Mouse (Mus musculus): Measurements from ENCODE around the gene Foxf1.

Gene Foxf1

GRCm38 (mm10) chr8:121115136-121115535, 30.9 kb downstream of the Foxf1 start:
- DNase-seq (ENCODE audit: low spot score in 2 of 2): no peak

GRCm38 (mm10) chr8:121115948-121116347, 31.8 kb downstream of the Foxf1 start, which contains the start of gene Foxc2:
Foxc2 (plus strand) TSS chr8:121116171.
- DNase-seq (ENCODE audit: low spot score in 2 of 2): peak; percentile 25 to 48

DNA sequence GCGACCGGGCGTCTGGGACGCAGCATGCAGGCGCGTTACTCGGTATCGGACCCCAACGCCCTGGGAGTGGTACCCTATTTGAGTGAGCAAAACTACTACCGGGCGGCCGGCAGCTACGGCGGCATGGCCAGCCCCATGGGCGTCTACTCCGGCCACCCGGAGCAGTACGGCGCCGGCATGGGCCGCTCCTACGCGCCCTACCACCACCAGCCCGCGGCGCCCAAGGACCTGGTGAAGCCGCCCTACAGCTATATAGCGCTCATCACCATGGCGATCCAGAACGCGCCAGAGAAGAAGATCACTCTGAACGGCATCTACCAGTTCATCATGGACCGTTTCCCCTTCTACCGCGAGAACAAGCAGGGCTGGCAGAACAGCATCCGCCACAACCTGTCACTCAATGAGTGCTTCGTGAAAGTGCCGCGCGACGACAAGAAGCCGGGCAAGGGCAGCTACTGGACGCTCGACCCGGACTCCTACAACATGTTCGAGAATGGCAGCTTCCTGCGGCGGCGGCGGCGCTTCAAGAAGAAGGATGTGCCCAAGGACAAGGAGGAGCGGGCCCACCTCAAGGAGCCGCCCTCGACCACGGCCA, 32.5 kb downstream of the Foxf1 start:
- no peak for DNase-seq (ENCODE audit: low spot score in 2 of 2)

DNA sequence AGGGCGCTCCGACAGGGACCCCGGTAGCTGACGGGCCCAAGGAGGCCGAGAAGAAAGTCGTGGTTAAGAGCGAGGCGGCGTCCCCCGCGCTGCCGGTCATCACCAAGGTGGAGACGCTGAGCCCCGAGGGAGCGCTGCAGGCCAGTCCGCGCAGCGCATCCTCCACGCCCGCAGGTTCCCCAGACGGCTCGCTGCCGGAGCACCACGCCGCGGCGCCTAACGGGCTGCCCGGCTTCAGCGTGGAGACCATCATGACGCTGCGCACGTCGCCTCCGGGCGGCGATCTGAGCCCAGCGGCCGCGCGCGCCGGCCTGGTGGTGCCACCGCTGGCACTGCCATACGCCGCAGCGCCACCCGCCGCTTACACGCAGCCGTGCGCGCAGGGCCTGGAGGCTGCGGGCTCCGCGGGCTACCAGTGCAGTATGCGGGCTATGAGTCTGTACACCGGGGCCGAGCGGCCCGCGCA, 33.0 kb downstream of the Foxf1 start:
- DNase-seq (ENCODE audit: low spot score in 2 of 2): no peak

DNA sequence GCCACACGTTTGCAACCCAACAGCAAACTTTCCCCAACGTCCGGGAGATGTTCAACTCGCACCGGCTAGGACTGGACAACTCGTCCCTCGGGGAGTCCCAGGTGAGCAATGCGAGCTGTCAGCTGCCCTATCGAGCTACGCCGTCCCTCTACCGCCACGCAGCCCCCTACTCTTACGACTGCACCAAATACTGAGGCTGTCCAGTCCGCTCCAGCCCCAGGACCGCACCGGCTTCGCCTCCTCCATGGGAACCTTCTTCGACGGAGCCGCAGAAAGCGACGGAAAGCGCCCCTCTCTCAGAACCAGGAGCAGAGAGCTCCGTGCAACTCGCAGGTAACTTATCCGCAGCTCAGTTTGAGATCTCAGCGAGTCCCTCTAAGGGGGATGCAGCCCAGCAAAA, 33.7 kb downstream of the Foxf1 start:
- DNase-seq (ENCODE audit: low spot score in 2 of 2): no peak

- no peak for DNase-seq (ENCODE audit: low spot score in 2 of 2)
Measured at GRCm38 (mm10) chr8:121118634-121119420, 34.6 kb downstream of the Foxf1 start.

DNA sequence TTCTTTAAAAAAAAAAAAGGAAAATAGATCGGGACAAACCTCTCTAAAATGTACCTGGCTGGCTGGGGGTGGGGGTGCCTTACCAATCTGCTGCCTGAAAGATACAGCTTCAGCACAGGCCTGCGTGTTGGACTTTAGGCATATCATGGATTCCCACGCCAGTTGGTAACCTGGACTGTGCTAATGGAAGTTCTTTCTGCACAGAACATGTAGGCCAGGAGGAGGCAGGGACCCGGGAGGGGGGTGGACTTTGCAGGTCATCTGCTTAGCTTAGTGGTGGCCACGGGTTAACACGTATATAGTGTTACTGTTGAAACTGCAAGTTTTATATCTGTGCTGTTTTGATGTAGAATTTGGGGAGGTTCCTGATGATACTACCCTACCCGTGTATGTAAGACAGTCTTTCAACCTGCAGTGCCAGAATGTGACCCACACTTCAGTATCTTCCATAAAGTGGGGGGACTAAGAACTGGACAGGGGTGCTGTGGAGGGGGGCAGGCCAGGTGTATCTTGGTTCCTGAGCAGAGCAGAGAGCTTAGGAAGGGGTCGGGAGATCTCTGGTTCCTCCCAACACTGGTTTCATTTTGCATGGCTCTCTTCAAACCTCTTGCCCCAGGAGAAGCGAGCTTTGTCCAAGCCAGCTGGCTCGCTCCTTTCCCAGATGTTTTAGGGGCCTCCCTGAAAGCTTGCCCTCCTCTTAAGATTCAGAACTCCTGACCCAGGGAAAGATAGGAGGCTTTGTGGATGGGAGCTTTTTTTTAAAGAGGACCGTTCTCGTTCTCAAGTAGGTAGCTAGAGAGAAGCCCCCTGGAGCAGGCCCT, 35.7 kb downstream of the Foxf1 start:
- DNase-seq (ENCODE audit: low spot score in 2 of 2): no peak

DNA sequence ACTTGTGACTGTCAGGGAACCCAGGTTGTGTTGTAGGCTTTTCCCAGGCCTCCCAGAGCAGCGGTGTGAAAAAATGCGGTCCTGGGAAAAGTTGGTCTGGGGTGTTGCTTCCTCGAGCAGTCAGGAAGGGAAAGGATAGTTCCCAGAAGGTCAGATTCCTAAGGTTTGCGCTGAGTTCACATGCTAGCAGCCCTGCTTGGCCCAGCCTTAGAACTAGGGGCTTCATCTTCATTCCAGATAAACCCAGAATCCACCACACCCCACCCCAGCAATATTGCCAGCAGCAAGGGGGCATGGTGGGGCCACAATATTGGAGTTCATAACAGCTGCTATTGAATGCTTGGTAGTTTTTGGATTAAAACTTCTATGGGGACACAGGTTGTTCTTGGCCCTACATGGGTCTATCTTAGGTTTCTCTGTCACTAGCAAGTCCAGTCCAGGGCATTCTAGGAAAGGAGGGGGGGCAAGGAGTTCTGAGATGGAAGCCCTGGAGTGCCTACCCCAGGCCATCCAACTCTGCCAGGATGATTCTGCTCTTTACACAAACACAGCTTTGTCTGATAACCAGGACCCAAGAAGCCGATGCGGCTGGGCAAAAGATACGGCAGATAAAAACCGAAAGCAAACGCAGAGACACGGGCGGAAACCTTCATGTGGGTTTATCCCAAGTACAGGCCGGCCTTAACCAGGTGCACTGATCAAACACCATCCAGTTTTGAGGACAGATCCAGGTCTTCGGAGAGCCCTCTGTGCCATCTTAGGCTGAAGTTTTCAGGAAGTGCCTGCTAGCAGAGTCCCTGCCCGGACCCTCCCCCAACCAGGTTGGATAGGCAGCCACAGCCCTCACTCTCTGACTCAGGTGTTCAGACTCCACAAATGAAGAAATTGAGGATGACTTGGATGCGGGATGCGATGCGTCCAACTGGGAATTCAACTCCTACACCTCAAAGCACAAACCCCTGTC, 36.6 kb downstream of the Foxf1 start:
- DNase-seq (ENCODE audit: low spot score in 2 of 2): no peak

- DNase-seq (ENCODE audit: low spot score in 2 of 2): no peak
Measured at GRCm38 (mm10) chr8:121121704-121122103, 37.5 kb downstream of the Foxf1 start.

GRCm38 (mm10) chr8:121122368-121122767, 38.2 kb downstream of the Foxf1 start:
- DNase-seq (ENCODE audit: low spot score in 2 of 2): no peak

DNA sequence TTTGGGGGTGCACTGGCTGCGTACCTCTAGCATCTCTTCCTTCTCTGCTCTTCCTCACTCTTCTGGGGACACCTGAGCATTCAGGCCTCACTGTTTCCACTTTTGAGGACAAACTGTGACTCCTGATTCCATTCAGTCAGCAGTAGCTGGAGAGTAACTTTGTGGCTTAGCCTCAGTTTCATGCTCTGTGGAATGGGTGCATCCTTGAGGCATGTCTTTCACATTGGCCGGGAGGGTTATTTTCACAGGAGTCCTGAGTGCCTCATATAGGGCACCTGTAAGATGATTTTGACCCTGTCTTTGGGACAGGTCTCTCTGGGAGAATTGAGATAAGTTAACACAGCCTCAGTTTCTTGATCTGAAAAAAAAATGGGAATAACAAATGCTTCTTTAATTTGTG, 38.9 kb downstream of the Foxf1 start:
- no peak for DNase-seq (ENCODE audit: low spot score in 2 of 2)

DNA sequence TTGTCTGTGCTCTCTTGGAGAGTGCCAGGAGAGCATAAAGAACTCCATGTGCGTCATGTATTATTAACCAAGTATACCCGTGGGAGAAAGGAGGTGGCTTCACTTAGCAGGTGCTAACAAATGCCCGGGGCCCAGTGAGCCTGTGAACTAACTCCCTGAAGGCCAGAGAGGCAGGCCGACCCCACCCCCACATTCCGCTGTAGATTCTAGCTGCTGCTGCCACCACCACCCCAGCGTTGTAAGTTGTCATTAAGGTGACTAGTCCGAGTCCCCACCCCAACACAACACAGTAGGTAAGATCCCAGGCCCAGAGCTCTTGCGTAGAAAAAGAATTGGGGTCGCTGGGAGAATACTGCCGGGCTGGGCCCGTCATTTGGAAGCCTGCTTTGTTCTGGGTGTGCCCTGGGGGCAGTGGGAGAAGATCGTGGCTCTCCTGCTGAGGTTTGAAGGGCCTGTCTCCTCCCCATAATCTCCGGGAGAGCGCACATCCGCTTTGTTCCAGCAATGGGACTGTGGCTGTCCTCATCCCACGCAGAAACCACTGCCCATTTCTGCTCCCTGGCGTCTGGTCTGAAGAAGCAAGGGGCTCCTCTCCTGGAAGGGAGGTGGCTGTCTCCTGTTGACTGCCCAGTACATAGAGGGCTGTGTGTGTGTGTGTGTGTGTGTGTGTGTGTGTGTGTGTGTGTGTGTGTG, 40.5 kb downstream of the Foxf1 start:
- DNase-seq (ENCODE audit: low spot score in 2 of 2): no peak

- no peak for DNase-seq (ENCODE audit: low spot score in 2 of 2)
Measured at GRCm38 (mm10) chr8:121125311-121125876, 41.2 kb downstream of the Foxf1 start.

GRCm38 (mm10) chr8:121126191-121126590, 42.0 kb downstream of the Foxf1 start:
- DNase-seq (ENCODE audit: low spot score in 2 of 2): no peak

DNA sequence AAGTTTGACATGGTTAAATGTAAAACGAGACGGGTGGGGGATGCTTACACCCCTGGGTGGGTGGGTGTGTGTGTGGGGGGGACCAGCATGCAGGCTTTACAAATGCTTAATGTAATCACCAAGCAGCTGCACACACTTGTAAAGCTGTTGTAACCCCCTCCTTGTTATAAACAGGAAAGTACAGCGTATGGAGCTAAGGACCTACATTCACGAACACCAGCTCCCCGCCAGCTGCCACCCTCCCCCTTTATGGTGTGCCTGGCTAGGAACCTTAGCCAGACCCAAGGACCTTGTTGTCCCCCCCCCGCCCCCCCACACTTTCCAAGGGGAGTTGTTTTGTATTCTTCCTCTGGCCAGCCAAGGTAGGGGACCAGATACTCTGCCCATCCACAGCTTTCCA, 42.5 kb downstream of the Foxf1 start:
- DNase-seq (ENCODE audit: low spot score in 2 of 2): no peak

DNA sequence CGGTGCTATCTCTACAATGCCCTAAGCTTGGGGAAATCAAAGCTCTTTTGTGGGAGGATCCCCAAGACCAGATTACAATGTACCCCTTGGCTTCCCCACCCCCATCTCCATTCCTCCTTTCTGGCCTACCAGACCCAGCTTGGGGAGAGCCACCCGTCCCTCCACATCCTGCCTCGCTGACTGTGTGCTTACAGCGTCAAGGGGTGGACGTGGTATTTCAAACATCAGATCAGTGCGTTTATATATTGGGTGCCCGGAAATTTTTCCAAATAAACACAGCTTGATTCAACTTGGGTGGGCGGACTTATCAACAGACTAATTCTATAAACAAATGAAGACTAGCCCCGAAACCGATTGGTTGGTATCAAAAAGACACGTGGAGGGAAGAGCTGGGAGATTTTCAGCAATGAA, 43.1 kb downstream of the Foxf1 start:
- DNase-seq (ENCODE audit: low spot score in 2 of 2): no peak

GRCm38 (mm10) chr8:121127756-121128375, 43.7 kb downstream of the Foxf1 start, which contains the start of gene Foxl1:
Foxl1 (plus strand) TSS chr8:121127940.
- DNase-seq (ENCODE audit: low spot score in 2 of 2): no peak

DNA sequence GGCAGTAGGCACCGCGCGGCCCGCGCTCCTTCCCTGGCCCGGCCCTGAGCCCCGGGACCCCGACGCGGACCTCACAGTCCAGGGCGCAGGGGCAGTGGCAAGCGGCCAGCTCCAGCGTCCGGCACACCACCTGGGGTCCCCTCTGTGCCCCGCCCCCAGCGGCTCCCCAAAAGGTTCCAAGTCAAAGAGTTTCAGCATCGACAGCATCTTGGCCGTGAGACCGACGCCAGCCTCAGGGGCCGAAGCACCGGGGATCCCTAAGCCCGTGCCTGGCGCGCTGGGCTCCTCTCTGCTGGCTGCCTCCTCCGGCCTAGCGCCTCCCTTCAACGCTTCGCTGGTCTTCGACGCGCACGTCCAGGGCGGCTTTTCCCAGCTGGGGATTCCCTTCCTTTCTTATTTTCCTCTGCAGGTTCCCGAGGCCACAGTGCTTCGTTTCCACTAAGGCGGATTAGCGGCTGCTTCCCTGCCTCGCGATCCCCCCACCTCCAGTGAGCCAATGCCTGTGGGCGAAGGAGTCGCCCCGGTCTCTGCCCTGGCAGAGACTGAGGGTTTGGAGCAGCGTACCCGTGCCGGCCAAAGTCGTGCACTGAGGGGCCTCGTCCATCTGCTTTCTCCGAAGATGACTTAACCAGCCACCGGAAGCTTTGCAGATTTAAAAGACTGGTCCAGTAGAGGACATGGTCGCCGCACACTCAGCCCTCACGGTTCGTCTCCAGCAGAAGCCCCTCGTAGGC, 44.5 kb downstream of the Foxf1 start:
- DNase-seq (ENCODE audit: low spot score in 2 of 2): no peak
